Mouse (Mus musculus) G1E (cell line): Measurements from ENCODE around the gene Cpsf7.

Source experiments
- CTCF ChIP-seq: IDR thresholded peaks from 2 replicates; pipeline ENCODE4 v1.5.1; 2012; ENCODE audit warnings: low read depth, low read length, inconsistent platforms, mixed read lengths
- GATA1 ChIP-seq: IDR thresholded peaks from 2 replicates; pipeline ENCODE4 v1.6.1; 2012; ENCODE audit warnings: borderline replicate concordance, low read length, inconsistent platforms, mixed read lengths
- POLR2AphosphoS5 ChIP-seq: IDR thresholded peaks from 2 replicates; pipeline ENCODE4 v1.6.1; 2012; ENCODE audit warnings: low read depth, low read length, inconsistent platforms; ENCODE audit not compliant: insufficient replicate concordance
- TAL1 ChIP-seq: conservative IDR thresholded peaks from 2 replicates; pipeline ENCODE4 v1.6.1; 2012; ENCODE audit warnings: low read depth, low read length, inconsistent platforms, mixed read lengths

DNA sequence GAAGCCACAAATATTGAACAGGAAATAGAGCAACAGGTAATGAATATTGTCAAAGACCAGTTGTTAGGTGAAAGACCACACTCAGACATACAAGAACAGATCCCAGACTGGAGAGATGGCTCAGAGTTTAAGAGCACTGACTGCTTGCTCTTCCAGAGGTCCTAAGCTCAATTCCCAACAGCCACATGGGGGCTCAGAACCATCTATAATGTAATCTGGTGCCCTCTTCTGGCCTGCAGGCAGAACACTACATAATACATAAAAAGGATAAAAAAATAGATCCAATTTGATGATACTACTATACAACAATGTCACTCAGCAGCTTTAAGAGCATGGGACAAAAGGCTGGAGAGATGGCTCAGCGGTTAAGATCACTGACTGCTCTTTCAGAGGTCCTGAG lies 4.7 kb upstream of the Cpsf7 start:
- TF ChIP-seq CTCF (peak; percentile 19; the same call in 1 of the 2 replicates), TAL1 (no peak), POLR2AphosphoS5 (no peak), GATA1 (no peak)
